In the genomic region with DNA sequence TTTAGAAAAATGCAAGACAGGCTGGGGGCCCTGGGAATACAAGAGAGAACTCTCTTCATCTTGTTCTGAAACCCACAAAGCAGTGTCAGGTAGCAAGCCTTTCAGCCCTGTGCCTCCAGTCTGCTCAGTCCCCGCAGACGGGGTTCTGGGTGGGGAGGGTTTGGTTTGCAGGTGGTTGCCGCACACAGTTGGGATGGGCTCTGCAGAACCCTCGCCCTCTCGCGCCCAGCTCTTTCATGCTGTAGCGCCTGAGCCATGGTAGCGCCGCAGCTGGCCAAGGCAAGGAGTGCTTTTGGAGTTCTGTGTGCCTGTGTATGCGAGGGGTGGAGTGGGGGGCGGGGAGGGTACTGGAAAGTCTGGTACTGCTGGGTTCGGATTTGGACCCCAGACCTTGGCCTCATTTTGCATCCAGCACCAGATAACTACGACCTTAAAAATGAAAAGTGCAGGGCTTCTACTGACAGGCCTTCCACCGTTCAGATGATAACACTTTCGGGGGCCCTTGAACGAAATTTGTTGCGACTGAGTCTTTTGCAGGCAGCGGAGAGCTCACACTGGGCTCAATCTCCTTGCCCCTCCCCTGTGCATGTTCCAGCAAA, we compare ENCODE assay signal across 8 mouse cellular contexts. TPM values are rescaled to one million over a fixed set of nuclear protein-coding genes. Genes with fewer than 3 reads are reported as not detected.
DNase-seq lines count a peak whose midpoint lies in the region; ATAC-seq and TF ChIP-seq lines count a peak whose summit lies in the region.

No protein-coding gene starts in this region.

- H3K4me3 ChIP-seq in cerebellum, adult 2 months (replicated peaks; ENCODE audit: insufficient read depth, low read depth, low read length), result peak overlapping the region; percentile 29
- H3K4me3 ChIP-seq in thymus, adult 2 months (ENCODE audit: control insufficient read depth, insufficient read depth, low read length), result no peak overlapping the region
- H3K4me3 ChIP-seq in limb, embryonic 14.5 days (replicated peaks; ENCODE audit: low read length), result peak overlapping the region; percentile 35
- H3K4me3 ChIP-seq in midbrain, postnatal 0 days (ENCODE audit: low read depth, low read length), result peak overlapping the region; percentile 35

- intact Hi-C loops in heart, postnatal 14 days (cut with DNase I), result loop anchor here (5.0 kb wide), 1 partner anchor 82 kb away; no protein-coding TSS in a partner anchor

- peak; percentile 23 to 24 for DNase-seq in cerebellum, adult 2 months
- DNase-seq in cerebellum, adult 8-10 months, result no peak
- DNase-seq in thymus, adult 2 months, result peak; percentile 1
- no peak for DNase-seq in thymus, postnatal 0 days (ENCODE audit: low spot score)
- DNase-seq in heart, postnatal 14 days, result peak; percentile 9 to 20
- no peak for DNase-seq in limb, embryonic 14.5 days (ENCODE audit: low spot score)
- DNase-seq in midbrain, postnatal 0 days (ENCODE audit: low spot score), result peak; percentile 44

- ATAC-seq in limb, embryonic 14.5 days (ENCODE audit: low FRiP score, low read depth), result no peak
- 0 out of 2 replicates have a peak, but pooled peaks have one; percentile 55 for ATAC-seq in midbrain, postnatal 0 days (ENCODE audit: low FRiP score)
- no peak for ATAC-seq in erythroblast, adult 5-6 weeks (replicated peaks; ENCODE audit: low FRiP score, poor library complexity, severe bottlenecking)

- H3K27ac ChIP-seq in cerebellum, adult 2 months (ENCODE audit: insufficient read depth, low read length), result no peak overlapping the region
- no peak overlapping the region for H3K27ac ChIP-seq in thymus, adult 2 months (ENCODE audit: control insufficient read depth, insufficient read depth, low read length)
- no peak overlapping the region for H3K27ac ChIP-seq in limb, embryonic 14.5 days (replicated peaks; ENCODE audit: low read depth, low read length)
- no peak overlapping the region for H3K27ac ChIP-seq in midbrain, postnatal 0 days (ENCODE audit: low read depth, low read length)

- TF ChIP-seq CTCF in cerebellum, adult 2 months (IDR thresholded peaks at IDR 0.05; ENCODE audit: borderline replicate concordance, insufficient read depth, low read depth, low read length), result no peak
- TF ChIP-seq CTCF in thymus, adult 2 months (IDR thresholded peaks at IDR 0.05; ENCODE audit: borderline replicate concordance, control insufficient read depth, extremely low read depth, insufficient read depth, low read length, poor library complexity), result no peak
- peak; percentile 43 for TF ChIP-seq CTCF in midbrain, postnatal 0 days (IDR thresholded peaks at IDR 0.05)

- TF ChIP-seq POLR2A in cerebellum, adult 2 months (IDR thresholded peaks at IDR 0.05; ENCODE audit: borderline replicate concordance, insufficient read depth, low read length), result no peak
- TF ChIP-seq POLR2A in thymus, adult 2 months (IDR thresholded peaks at IDR 0.05; ENCODE audit: control insufficient read depth, extremely low read depth, insufficient read depth, low read length, poor library complexity), result no peak
- TF ChIP-seq POLR2A in limb, embryonic 14.5 days (IDR thresholded peaks at IDR 0.05; ENCODE audit: borderline replicate concordance, extremely low read depth, insufficient read depth, insufficient read length), result no peak

- no peak overlapping the region for H3K9ac ChIP-seq in limb, embryonic 14.5 days (ENCODE audit: low read depth, low read length, severe bottlenecking)
- no peak overlapping the region for H3K9ac ChIP-seq in midbrain, postnatal 0 days (replicated peaks; ENCODE audit: low read length, poor library complexity, severe bottlenecking)

- H3K4me1 ChIP-seq in cerebellum, adult 2 months (ENCODE audit: control insufficient read depth, insufficient read depth, low read length), result peaks cover 3% of the 10 kb centered on the region; the same call in 1 of the 2 replicates
- H3K4me1 ChIP-seq in thymus, adult 2 months (replicated peaks; ENCODE audit: control insufficient read depth, insufficient read depth, low read length), result peaks cover 2% of the 10 kb centered on the region; the same call in 1 of the 2 replicates
- H3K4me1 ChIP-seq in limb, embryonic 14.5 days (ENCODE audit: control insufficient read depth, insufficient read depth, low read length), result no peaks in the 10 kb centered on the region
- H3K4me1 ChIP-seq in midbrain, postnatal 0 days (ENCODE audit: insufficient read depth, low read length), result no peaks in the 10 kb centered on the region

- H3K27me3 ChIP-seq in cerebellum, adult 2 months (ENCODE audit: control insufficient read depth, insufficient read depth, low read length), result no peaks in the 10 kb centered on the region
- H3K27me3 ChIP-seq in thymus, adult 2 months (ENCODE audit: control insufficient read depth, insufficient read depth, low read length), result no peaks in the 10 kb centered on the region
- H3K27me3 ChIP-seq in limb, embryonic 14.5 days (ENCODE audit: control insufficient read depth, insufficient read depth, low read length), result no peaks in the 10 kb centered on the region; the same call in 1 of the 2 replicates
- H3K27me3 ChIP-seq in midbrain, postnatal 0 days (ENCODE audit: insufficient read depth, low read length), result no peaks in the 10 kb centered on the region

- 10% methylated on average over 18 of the region's 18 CpGs for WGBS in cerebellum, adult 2 months
- 3% methylated on average over 18 of the region's 18 CpGs for WGBS in thymus, adult 2 months
- 19% methylated on average over 18 of the region's 18 CpGs for WGBS in limb, embryonic 14.5 days
- WGBS in midbrain, postnatal 0 days, result 21% methylated on average over 18 of the region's 18 CpGs

- H3K36me3 ChIP-seq in thymus, adult 2 months (ENCODE audit: control insufficient read depth, insufficient read depth, low read length), result no peaks in the 10 kb centered on the region
- H3K36me3 ChIP-seq in limb, embryonic 14.5 days (ENCODE audit: control insufficient read depth, insufficient read depth, low read length), result no peaks in the 10 kb centered on the region
- H3K36me3 ChIP-seq in midbrain, postnatal 0 days (ENCODE audit: insufficient read depth, low read length), result no peaks in the 10 kb centered on the region

- H3K9me3 ChIP-seq in limb, embryonic 14.5 days (ENCODE audit: control insufficient read depth, low read length), result no peaks in the 10 kb centered on the region
- H3K9me3 ChIP-seq in midbrain, postnatal 0 days (ENCODE audit: low read length), result no peaks in the 10 kb centered on the region

- peak overlapping the region; percentile 64 for H3K4me2 ChIP-seq in limb, embryonic 14.5 days (replicated peaks; ENCODE audit: low read depth, low read length, severe bottlenecking)
- H3K4me2 ChIP-seq in midbrain, postnatal 0 days (ENCODE audit: low read depth, low read length, poor library complexity, severe bottlenecking), result peak overlapping the region; percentile 69

RNA-seq across cellular contexts. Expression of a gene that starts 1.8 kb away (rescaled TPM):
- polyA plus RNA-seq in cerebellum, adult 2 months (2012; rRNA removed), result 44.8 and 51.5 TPM in 2 replicates
- polyA plus RNA-seq in thymus, adult 2 months (2012; rRNA removed), result 1.1 and 1.3 TPM in 2 replicates
- 8.4 and 8.8 TPM in 2 replicates for polyA plus RNA-seq in thymus, postnatal 0 days (2015; fragmentation: Nextera tagmentation; extraction: Ambion mirVana)
- 1 to 10 TPM; 6.6 to 9.2 TPM for total RNA-seq in heart, postnatal 14 days (2021)
- 26.0 and 31.8 TPM in 2 replicates for polyA plus RNA-seq in limb, embryonic 14.5 days (2012; rRNA removed)
- polyA plus RNA-seq in limb, embryonic 14.5 days (2014; fragmentation: Nextera tagmentation; extraction: Ambion mirVana), result 37.7 and 39.4 TPM in 2 replicates
- 26.5 and 29.3 TPM in 2 replicates for total RNA-seq in midbrain, postnatal 0 days (2014; rRNA removed)
- 25.5 and 27.8 TPM in 2 replicates for polyA plus RNA-seq in midbrain, postnatal 0 days (2015; fragmentation: Nextera tagmentation; extraction: Ambion mirVana)
- not detected in 2 replicates for total RNA-seq in erythroblast, adult 5-6 weeks (2015; ENCODE audit: low replicate concordance)
- total RNA-seq in erythroblast, adult 5-6 weeks (2017; ENCODE audit: low replicate concordance), result 0.98 TPM in 1 of 2 replicates, not detected in the other

Comparison
In these comparisons a context has a peak if more than half of its experiments do, and no peak if none do; other contexts are left out.
1. DNase-seq: peak in cerebellum, adult 2 months (2 of 2), thymus, adult 2 months (single experiment), heart, postnatal 14 days (2 of 2) and midbrain, postnatal 0 days (single experiment); none in cerebellum, adult 8-10 months (single experiment), thymus, postnatal 0 days (single experiment) and limb, embryonic 14.5 days (single experiment).